Mouse (Mus musculus) kidney, adult 9 months (tissue): ENCODE measurements around the gene Wdr89.
"Not testable (repeated sequence)": the region's sequence is repeated elsewhere in the genome, so short reads cannot be mapped to it uniquely, and the experiment has no call there.

Experiments used
- DNase-seq: peaks from one replicate; pipeline ENCODE4 v3.0.0; 2022

The Wdr89 gene

GRCm38 (mm10) chr12:75669258-75670106 lies at the start of gene Wdr89:
Wdr89 (minus strand) TSS chr12:75669537.
- DNase-seq = peak; percentile 100

DNA sequence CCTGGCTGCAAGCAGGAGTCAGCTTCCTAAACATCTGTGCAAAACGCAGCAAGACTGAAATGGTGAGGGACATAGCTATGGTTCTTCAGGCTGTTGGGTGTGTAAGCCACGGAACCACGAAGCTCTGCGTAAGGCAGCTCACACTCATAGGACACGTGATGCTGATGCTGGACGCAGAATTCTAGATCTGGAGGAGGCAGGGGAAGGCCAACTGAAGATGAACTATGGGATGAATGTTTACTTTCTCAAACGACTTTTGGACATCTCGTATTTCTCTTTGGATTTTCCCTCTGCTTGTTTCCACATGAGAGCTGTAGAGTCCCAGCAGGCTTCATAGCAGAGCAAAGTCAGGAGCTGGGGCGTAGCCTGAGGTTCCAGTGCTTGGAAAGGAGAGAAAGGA lies 44.3 kb upstream of the Wdr89 start:
- no peak for DNase-seq

DNA sequence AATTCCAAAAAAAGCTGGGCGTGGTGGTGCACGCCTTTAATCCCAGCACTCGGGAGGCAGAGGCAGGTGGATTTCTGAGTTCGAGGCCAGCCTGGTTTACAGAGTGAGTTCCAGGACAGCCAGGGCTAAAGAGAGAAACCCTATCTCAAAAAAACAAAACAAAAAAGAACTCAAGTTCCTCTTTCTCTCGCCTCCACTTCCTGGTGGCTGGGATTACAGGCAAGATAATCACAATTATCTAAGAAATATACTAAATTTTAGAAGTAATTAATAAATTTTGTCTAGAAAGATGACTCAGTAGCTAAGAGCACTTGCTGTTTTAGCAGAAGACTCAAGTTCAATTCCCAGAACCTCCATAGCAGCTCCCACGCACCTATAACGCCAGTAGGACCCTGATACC lies 43.6 kb upstream of the Wdr89 start:
- DNase-seq = not testable (repeated sequence)

GRCm38 (mm10) chr12:75710596-75711376 lies 41.4 kb upstream of the Wdr89 start:
- DNase-seq = no peak

DNA sequence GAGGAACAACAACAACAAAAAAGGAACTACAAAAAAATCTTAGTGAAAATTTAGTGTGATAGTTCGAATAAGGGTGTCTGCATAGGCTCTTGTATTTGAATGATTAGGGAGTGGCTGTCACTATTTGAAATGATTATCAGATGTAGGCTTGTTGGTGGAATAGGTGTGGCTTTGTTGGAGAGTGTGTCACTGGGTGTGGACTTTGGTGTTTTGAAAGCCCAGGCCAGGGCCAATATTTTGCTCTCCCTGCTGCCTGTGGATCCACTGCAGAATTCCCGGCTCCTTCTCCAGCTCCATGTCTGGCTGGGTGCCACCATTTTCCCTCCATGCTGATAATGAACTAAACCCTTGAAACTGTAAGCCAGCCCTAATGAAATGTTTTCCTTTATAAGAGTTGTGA lies 40.2 kb upstream of the Wdr89 start:
- no peak for DNase-seq

GRCm38 (mm10) chr12:75706670-75707069 lies 37.3 kb upstream of the Wdr89 start:
- DNase-seq = peak; percentile 91

DNA sequence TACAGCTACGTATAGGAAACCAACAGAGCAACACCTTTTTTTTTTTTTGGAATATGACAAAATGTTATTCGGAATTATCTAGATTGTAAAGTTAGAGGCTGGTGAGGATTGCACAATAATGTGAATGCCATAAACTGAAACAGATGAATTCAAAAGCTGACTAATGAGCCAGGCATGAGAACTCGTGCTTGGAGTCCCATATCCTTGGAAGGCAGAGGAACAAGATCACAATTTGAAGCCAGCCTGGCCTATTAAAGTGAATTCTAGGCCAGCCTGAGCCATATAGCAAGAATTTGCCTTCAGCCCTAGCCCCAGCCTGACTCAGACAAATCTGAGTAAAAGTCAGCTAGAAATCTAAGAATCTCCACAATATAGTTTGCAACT lies 33.4 kb upstream of the Wdr89 start:
- no peak for DNase-seq

DNA sequence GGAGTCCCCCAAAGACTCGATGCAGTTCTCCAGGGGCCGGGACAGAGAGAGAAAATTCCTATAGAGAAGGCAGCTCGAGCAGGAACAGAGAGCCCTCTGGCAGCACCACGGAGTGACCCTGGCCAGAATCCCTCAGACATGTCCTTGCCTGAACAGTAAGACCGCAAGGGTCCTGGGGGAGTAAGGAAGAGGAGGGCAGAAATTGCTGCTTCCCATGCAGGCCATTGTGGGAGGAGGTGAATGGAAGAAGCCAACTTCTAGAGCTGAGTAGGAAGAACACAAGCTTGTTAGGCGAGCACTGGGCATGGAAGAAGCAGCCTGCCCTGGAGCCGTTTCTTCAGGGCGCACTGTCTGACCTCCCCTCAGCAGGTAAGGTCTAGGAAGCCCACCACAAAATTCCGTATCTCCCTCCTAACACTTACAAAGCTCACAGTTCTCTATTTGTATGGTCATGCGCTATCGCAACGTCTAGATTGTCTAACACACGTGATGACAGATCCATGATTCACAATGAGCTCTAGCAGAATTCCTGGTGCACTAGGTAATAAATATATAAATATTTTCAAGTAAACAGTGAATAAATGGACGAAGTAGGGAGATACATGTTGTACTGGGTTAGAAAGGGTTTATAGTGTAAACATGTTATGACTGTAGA lies 32.9 kb upstream of the Wdr89 start:
- peak; percentile 30 for DNase-seq

DNA sequence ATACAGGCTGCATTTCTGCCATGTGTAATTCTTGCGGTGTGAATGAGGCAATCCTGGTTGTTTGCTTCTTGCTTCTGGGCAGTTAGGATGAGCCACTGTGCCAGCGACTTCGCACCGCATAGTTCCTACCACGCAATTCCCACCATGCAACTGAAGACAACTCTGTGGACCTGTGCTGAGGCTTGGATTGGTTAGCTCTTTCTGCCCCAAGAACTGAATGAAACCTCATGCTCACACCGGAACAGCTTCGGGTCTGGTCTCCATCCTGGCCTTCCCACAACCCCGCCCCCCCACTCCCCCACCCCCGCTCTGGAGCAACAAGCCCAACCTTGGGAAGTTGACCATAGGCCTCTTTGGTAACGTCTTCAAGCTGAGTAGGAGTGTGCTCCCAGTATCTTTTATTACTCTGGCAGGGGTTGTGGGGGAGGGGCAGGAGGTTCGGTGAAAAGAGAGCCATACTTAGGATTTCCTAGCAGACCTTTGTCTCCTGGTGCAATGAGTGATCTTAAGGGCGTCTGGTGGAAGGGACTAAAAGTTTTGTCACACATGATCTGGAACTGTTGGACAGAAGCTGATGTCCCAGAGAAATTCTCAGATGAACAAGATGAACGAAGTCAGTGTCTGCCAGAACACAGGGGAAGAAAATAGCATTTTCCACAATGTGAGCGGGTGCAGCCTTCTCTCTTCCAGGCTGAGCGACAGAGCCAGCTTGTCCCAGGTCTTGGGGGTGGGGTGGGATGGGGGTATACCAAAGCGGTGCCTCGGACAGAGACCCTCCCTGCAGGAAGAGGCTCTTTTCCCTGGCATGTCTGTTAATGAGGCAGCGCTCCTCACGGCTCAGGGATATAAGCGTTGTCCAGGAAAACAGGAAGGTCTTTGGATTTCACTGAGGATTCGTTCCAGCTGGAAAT lies 32.1 kb upstream of the Wdr89 start:
- peak; percentile 78 for DNase-seq

GRCm38 (mm10) chr12:75698692-75699091 lies 29.4 kb upstream of the Wdr89 start:
- no peak for DNase-seq

DNA sequence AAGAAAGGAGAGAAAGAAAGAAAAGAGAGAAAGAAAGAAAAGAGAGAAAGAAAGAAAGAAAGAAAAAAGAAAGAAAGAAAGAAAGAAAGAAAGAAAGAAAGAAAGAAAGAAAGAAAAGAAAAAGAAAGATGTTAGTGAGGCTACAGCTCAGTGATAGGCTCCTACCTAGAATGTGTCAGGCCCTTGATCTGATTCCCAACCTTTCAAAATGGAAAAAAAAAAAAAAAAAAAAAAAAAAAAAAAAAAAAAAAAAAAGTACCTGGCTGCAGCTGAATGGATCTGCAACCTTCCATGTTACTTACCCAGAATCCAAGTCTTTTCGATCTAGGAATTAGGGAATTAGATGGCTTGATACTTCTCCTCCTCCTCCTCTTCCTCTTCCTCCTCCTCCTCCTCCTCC lies 26.5 kb upstream of the Wdr89 start:
- not testable (repeated sequence) for DNase-seq

DNA sequence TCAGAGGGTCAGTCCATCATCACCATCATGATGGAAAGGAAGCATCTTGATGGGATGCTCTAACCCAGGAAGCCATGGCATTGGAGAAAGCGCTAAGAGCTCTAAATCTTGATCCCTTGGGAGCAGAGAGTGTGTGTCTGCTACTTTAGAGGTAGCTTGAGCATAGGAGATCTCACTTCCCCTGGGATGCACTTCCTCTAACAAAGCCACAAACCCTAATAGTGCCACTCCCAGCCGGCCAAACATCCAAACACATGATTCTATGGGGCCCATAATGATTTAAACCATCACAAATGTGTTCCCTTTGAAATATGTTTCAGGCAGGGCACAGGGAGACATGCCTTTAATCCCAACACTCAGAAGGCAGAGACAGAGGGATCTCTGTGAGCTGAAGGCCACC lies 19.7 kb upstream of the Wdr89 start:
- no peak for DNase-seq

GRCm38 (mm10) chr12:75687314-75687713 lies 18.0 kb upstream of the Wdr89 start:
- DNase-seq = no peak

DNA sequence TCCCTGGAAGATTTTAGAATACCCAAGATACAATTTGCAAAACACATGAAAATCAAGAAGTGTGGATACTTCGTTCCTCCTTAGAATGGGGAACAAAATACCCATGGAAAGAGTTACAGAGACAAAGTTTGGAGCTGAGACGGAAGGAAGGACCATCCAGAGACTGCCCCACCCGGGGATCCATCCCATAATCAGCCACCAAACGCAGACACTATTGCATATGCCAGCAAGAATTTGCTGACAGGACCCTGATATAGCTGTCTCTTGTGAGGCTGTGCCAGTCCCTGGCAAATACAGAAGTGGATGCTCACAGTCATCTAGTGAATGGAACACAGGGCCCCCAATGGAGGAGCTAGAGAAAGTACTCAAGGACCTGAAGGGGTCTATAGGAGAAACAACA lies 14.7 kb upstream of the Wdr89 start:
- DNase-seq = peak; percentile 35

GRCm38 (mm10) chr12:75683598-75683997 lies 14.3 kb upstream of the Wdr89 start:
- DNase-seq = peak; percentile 91

DNA sequence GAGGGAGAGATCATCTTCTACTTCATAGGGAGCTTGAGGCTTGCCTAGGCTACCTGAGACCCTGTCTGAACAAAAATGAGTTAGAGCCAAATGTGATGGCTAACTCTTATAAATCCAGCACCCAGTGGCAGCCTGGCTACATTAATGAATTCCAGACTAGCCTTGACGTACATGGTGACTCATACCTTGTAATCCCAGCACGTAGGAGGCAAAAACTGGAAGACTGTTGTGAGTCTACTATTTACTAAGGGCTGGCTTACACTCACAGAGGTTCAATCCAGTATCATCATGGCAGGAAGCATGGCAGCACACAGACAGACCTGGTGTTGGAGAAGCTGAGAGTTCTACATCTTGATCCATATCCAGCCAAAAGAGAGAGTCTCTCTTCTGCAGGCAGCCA lies 13.5 kb upstream of the Wdr89 start:
- no peak for DNase-seq

DNA sequence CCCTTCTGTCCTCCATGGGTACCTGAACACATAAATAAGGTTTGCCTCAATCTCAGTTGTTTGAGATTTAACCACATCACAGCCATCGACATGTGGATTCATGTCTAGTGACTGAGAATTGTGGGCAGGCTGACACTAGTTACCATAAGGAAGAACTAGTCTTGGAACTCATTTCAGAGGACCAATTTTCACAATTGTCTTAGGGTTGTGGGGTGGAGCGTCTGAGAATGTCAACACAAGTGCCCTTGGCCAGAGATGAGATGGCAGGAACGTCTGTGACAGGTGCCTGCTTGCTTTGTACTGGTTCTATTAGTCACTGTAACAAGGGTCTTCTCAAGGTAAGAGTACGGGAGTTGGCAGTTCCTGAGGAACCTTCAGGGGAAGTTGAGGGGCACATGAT lies 11.8 kb upstream of the Wdr89 start:
- no peak for DNase-seq

DNA sequence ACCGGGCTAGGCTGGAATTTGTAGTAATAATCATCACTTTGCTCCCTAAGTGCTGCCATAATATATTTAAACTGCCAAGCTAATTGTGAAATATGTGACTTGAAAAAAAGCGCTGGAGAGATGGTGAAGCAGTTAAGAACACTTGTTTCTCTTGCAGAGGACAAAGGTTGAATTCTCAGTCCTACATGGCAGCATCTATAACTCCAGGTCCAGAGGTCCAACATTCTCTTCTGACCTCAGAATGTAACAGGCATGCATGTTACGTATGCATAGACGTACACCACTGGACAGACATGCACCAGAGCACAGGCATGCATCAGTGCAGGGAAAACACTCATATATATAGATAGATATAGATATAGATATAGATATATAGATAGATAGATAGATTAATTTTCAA lies 9.1 kb upstream of the Wdr89 start:
- DNase-seq = peak; percentile 38

DNA sequence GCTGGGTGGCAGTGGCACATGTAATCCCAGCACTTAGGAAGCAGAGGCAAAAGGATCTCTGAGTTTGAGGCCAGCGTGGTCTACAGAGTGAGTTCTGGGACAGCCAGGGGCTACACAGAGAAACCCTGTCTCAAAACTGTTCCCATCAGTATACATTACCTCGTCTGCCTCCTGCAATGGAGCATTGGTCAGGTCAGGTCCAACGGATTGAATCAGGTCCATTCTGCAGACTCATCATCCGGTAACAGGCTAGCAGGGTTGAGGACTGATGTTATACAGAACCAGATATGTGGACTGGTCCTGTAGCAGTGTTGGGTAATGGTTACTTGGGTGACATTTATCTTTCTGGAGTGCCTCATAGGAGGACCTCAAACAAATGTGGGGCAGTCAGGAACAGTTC lies 3.3 kb upstream of the Wdr89 start:
- no peak for DNase-seq

GRCm38 (mm10) chr12:75671759-75672315 lies 2.5 kb upstream of the Wdr89 start:
- DNase-seq = peak; percentile 64

DNA sequence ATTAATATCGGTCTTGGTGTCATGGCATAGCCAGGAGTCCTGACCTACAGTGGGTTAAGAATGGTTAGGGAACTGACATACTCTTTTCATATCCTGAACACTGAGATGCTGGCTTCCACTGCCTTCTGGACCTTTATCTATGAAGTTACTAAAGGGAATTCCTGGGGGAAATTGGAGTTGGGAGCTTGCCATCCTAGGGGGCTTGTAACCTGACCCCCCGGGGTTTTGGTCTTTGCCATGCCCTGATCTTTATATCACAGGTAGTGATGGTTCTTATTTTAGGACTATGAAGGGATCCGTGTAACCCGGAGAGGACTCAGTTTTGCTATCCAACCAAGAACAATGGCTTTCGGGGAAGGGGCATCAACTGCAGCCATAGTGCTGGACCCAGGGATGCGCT lies 1.3 kb upstream of the Wdr89 start:
- DNase-seq = no peak

DNA sequence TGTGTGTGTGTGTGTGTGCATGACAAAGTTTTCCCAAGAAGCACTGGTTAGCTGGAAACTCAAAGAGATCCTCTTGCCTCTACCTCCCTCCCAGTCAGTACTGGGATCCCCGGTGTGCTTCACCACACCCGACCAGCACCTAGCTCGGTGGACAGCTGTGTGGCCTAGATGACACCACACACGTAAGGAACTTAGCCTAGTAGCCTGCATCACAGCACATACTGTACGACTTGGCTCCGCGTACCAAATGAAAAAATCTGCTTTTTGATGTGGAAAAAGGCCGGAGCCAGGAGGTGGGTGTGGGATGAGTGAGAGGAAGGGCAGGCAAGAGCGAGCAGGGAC lies 450 bp downstream of the Wdr89 start:
- no peak for DNase-seq
